Mouse (Mus musculus): Measurements from ENCODE around the gene Apba2. TPM values are rescaled to one million over a fixed set of nuclear protein-coding genes. Genes with fewer than 3 reads are reported as not detected.

The Apba2 gene
- polyA plus RNA-seq, 1 experiment from 2014 or later = 1.4 TPM

DNA sequence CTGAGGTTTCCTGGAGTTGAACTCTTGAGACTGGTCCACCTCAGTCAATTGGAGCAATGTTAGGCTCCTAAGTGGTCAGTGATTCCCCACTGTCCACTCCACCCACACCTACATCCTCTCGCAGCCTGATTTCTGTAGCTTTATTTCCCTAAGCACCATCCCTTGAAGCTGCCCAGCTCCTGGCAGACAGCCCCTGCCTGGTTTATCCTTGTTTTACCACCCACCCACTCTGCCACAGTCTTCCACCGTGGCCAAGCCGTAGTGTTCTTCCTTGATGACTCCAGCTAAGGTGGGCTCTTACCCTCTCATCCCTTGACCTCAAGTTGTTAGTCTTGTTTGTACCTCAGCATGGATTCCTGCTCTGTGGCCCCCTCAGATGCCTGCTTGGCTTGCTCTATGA is 4.1 kb downstream of the Apba2 start:
- H3K36me3 ChIP-seq = no peaks in the 10 kb centered on the region
- H3K9me3 ChIP-seq (replicated peaks) = no peaks in the 10 kb centered on the region
- H3K27me3 ChIP-seq = peaks cover 42% of the 10 kb centered on the region
- H3K27ac ChIP-seq = no peak overlapping the region
- H3K9ac ChIP-seq = no peak overlapping the region
- H3K4me2 ChIP-seq = no peak overlapping the region
- ATAC-seq (replicated peaks; ENCODE audit: insufficient number of reproducible peaks, insufficient read depth, low FRiP score, low read depth) = no peak
- peaks cover 15% of the 10 kb centered on the region for H3K4me1 ChIP-seq (replicated peaks)
- 79% methylated on average over 3 of the region's 3 CpGs for WGBS
- no peak overlapping the region for H3K4me3 ChIP-seq

DNA sequence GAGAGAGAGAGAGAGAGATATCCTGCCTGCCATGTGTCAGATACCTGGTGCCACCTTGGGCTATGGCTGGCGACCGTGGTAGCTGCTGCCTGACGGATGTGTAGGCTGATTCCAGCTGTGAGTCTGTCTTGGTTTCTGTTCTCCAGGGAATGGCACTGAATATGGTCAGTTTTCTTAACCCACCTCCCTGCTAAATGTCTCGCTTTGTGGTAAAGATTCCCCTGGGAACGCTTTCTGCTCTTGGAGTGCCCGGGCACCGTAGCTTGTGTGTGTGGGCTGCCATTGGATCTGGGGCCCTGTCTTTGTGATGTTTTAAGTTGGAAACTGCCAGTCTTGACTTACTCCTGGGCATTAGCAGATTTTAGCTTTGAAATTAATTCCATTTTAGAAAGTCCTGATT is 7.3 kb downstream of the Apba2 start:
- Histone ChIP-seq H3K9me3 (replicated peaks) (no peaks in the 10 kb centered on the region), H3K27ac (no peak overlapping the region), H3K4me1 (replicated peaks) (no peaks in the 10 kb centered on the region), H3K9ac (no peak overlapping the region), H3K27me3 (peaks cover 10% of the 10 kb centered on the region), H3K4me3 (no peak overlapping the region), H3K4me2 (no peak overlapping the region), H3K36me3 (no peaks in the 10 kb centered on the region)
- no peak for ATAC-seq (replicated peaks; ENCODE audit: insufficient number of reproducible peaks, insufficient read depth, low FRiP score, low read depth)
- 80% methylated on average over 7 of the region's 7 CpGs for WGBS

DNA sequence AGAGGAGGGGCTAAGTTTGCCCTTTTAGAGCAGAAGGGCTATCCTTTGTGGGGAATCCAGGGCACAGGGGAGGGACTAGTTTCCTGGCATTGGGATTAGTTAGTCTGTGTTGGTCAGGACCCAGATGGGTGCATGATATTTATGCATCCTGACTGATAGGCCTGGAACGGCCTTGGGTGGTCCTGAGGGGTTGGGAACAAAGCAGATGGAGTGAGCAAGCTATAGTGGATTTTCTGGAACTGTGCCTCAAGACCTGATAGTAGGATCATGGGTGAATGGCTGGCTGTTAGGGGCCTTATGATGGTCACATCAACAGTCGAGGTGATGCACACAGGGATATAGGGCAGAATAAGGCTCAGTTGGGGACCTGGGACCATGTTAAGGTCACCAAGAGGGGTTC is 8.4 kb downstream of the Apba2 start:
- H3K9ac ChIP-seq = no peak overlapping the region
- ATAC-seq (replicated peaks; ENCODE audit: insufficient number of reproducible peaks, insufficient read depth, low FRiP score, low read depth) = no peak
- H3K4me1 ChIP-seq (replicated peaks) = no peaks in the 10 kb centered on the region
- H3K4me3 ChIP-seq = no peak overlapping the region
- WGBS = 61% methylated on average over 2 of the region's 2 CpGs
- H3K27me3 ChIP-seq = peaks cover 2% of the 10 kb centered on the region; the same call in 1 of the 2 replicates
- no peak overlapping the region for H3K27ac ChIP-seq
- H3K4me2 ChIP-seq = no peak overlapping the region
- no peaks in the 10 kb centered on the region for H3K9me3 ChIP-seq (replicated peaks)
- no peaks in the 10 kb centered on the region for H3K36me3 ChIP-seq

- 71% methylated on average over 8 of the region's 8 CpGs for WGBS
- no peak overlapping the region for H3K4me2 ChIP-seq
- H3K27me3 ChIP-seq = no peaks in the 10 kb centered on the region
- H3K4me3 ChIP-seq = no peak overlapping the region
- no peak overlapping the region for H3K9ac ChIP-seq
- no peaks in the 10 kb centered on the region for H3K36me3 ChIP-seq
- no peaks in the 10 kb centered on the region for H3K9me3 ChIP-seq (replicated peaks)
- ATAC-seq (replicated peaks; ENCODE audit: insufficient number of reproducible peaks, insufficient read depth, low FRiP score, low read depth) = no peak
- no peak overlapping the region for H3K27ac ChIP-seq
- H3K4me1 ChIP-seq (replicated peaks) = no peaks in the 10 kb centered on the region
Measured at GRCm38 (mm10) chr7:64510526-64511210, 9.2 kb downstream of the Apba2 start.

GRCm38 (mm10) chr7:64513621-64514020 is 12.1 kb downstream of the Apba2 start:
- no peaks in the 10 kb centered on the region for H3K4me1 ChIP-seq (replicated peaks)
- no peaks in the 10 kb centered on the region for H3K27me3 ChIP-seq
- H3K36me3 ChIP-seq = no peaks in the 10 kb centered on the region
- 90% methylated on average over 3 of the region's 3 CpGs for WGBS
- H3K9ac ChIP-seq = no peak overlapping the region
- no peak for ATAC-seq (replicated peaks; ENCODE audit: insufficient number of reproducible peaks, insufficient read depth, low FRiP score, low read depth)
- H3K9me3 ChIP-seq (replicated peaks) = no peaks in the 10 kb centered on the region
- H3K4me2 ChIP-seq = no peak overlapping the region
- H3K27ac ChIP-seq = no peak overlapping the region
- no peak overlapping the region for H3K4me3 ChIP-seq

DNA sequence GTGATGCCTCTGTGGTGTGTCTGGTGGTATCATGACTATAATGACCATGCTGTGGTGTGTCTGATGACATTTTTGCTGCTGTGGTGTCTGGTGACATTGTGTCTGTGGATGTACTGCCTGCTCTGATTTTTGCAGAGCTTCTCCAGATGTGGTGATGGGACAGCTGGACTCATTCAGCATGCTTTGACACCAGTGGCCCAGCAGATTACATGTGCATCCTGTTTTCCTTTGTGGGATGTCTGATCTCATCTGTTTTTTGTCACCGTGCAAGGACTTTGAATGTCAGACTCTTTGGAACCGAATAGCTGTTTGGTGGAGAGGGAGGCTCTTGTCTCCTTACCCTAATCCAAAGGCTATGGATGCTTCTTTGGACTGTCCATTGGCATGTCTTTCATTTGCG is 13.8 kb downstream of the Apba2 start:
- 67% methylated on average over 3 of the region's 3 CpGs for WGBS
- H3K9me3 ChIP-seq (replicated peaks) = no peaks in the 10 kb centered on the region
- no peaks in the 10 kb centered on the region for H3K4me1 ChIP-seq (replicated peaks)

DNA sequence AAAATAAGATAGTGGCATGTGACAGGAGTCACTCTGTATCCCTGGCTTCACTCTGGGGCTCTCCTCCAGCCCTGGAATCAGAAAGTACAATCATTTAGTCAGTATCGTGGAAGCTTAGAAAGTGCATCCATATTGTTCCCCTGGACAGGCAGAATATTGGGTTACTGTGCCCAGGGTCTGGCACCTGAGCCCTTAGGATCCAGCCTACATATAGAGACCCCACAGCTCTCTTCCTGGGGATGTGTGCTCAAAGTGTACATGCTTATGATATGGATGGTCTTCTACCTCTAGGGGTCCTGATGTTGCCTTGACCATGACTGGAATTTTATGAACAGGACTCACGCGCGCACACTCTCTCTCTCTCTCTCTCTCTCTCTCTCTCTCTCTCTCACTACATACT is 14.4 kb downstream of the Apba2 start:
- Histone ChIP-seq H3K27me3 (no peaks in the 10 kb centered on the region), H3K27ac (no peak overlapping the region), H3K4me3 (no peak overlapping the region), H3K36me3 (no peaks in the 10 kb centered on the region), H3K9me3 (replicated peaks) (no peaks in the 10 kb centered on the region), H3K4me2 (no peak overlapping the region), H3K4me1 (replicated peaks) (no peaks in the 10 kb centered on the region), H3K9ac (no peak overlapping the region)
- no peak for ATAC-seq (replicated peaks; ENCODE audit: insufficient number of reproducible peaks, insufficient read depth, low FRiP score, low read depth)
- WGBS = 93% methylated on average over 4 of the region's 4 CpGs

More for the DNA sequence above, 13.8 kb downstream of the Apba2 start:
- H3K9ac ChIP-seq = no peak overlapping the region
- no peaks in the 10 kb centered on the region for H3K27me3 ChIP-seq
- no peak overlapping the region for H3K4me3 ChIP-seq
- ATAC-seq (replicated peaks; ENCODE audit: insufficient number of reproducible peaks, insufficient read depth, low FRiP score, low read depth) = no peak
- H3K4me2 ChIP-seq = no peak overlapping the region
- H3K36me3 ChIP-seq = no peaks in the 10 kb centered on the region
- no peak overlapping the region for H3K27ac ChIP-seq

- Histone ChIP-seq H3K36me3 (no peaks in the 10 kb centered on the region), H3K27me3 (no peaks in the 10 kb centered on the region), H3K9ac (no peak overlapping the region), H3K4me2 (no peak overlapping the region), H3K9me3 (replicated peaks) (no peaks in the 10 kb centered on the region), H3K4me3 (no peak overlapping the region), H3K4me1 (replicated peaks) (no peaks in the 10 kb centered on the region), H3K27ac (no peak overlapping the region)
- 74% methylated on average over 4 of the region's 4 CpGs for WGBS
- ATAC-seq (replicated peaks; ENCODE audit: insufficient number of reproducible peaks, insufficient read depth, low FRiP score, low read depth) = no peak
Measured at GRCm38 (mm10) chr7:64519091-64519490, 17.6 kb downstream of the Apba2 start.

GRCm38 (mm10) chr7:64519521-64519920 is 18.0 kb downstream of the Apba2 start:
- Histone ChIP-seq H3K27me3 (no peaks in the 10 kb centered on the region), H3K36me3 (no peaks in the 10 kb centered on the region), H3K4me1 (replicated peaks) (no peaks in the 10 kb centered on the region), H3K4me3 (no peak overlapping the region), H3K9me3 (replicated peaks) (no peaks in the 10 kb centered on the region), H3K27ac (no peak overlapping the region), H3K4me2 (no peak overlapping the region), H3K9ac (no peak overlapping the region)
- ATAC-seq (replicated peaks; ENCODE audit: insufficient number of reproducible peaks, insufficient read depth, low FRiP score, low read depth) = no peak
- 58% methylated on average over 5 of the region's 5 CpGs for WGBS

DNA sequence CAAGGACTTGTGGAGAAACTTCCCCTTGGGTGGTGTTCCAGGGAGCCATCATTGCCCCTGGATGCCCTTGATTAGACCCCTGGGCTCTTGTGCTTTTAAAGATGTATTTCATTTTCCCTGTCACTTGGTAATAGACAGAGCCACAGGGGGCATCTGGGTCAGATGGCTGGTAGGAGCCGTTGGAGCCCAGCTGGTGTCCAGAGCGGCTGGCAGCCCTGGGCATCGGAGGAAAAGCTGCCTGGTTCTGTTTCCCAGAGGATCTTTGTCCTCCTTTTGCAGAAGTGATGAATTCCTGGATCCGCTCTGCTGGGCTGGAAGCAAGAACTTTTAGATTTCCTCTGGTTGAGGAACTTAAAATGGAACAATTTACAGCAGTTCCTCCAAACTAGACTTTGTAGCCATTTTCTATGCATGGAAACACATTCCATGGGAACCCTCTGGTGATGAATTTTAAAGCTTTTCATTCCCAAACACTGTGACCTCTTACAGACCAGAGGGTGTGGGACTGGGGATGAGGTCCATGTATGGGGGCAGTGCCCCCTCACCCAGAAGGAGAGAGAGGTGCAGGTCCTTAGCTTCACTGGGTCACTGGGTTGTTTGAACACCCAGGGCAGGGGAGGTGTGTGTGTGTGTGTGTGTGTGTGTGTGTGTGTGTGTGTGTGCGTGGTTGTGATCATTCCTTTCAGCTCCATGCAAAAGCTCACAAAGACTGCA is 20.3 kb downstream of the Apba2 start:
- no peak overlapping the region for H3K4me2 ChIP-seq
- no peak for ATAC-seq (replicated peaks; ENCODE audit: insufficient number of reproducible peaks, insufficient read depth, low FRiP score, low read depth)
- H3K9me3 ChIP-seq (replicated peaks) = no peaks in the 10 kb centered on the region
- no peak overlapping the region for H3K9ac ChIP-seq
- H3K27ac ChIP-seq = no peak overlapping the region
- no peaks in the 10 kb centered on the region for H3K4me1 ChIP-seq (replicated peaks)
- WGBS = 71% methylated on average over 5 of the region's 5 CpGs
- H3K36me3 ChIP-seq = no peaks in the 10 kb centered on the region
- H3K27me3 ChIP-seq = no peaks in the 10 kb centered on the region
- no peak overlapping the region for H3K4me3 ChIP-seq

DNA sequence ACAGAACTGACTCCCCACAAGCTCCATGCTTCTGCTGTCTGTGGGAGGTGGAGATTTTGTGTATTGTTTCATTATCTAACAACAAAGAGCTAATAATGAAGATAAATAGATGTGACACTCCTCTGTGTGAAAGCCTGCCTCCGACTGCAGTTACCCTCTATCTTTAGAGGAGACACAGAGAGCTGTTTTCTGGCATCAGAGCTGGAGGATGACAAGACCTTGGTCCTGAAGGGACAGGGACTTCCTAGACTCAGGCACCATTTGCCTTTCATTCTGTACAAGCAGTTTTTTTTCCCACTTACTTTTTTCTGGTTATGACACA is 20.9 kb downstream of the Apba2 start:
- ATAC-seq (replicated peaks; ENCODE audit: insufficient number of reproducible peaks, insufficient read depth, low FRiP score, low read depth) = no peak
- H3K36me3 ChIP-seq = no peaks in the 10 kb centered on the region
- no peak overlapping the region for H3K9ac ChIP-seq
- no peaks in the 10 kb centered on the region for H3K4me1 ChIP-seq (replicated peaks)
- H3K27ac ChIP-seq = no peak overlapping the region
- no peaks in the 10 kb centered on the region for H3K27me3 ChIP-seq
- no peak overlapping the region for H3K4me3 ChIP-seq
- H3K4me2 ChIP-seq = no peak overlapping the region
- WGBS = 32% methylated on average over 1 of the region's 1 CpGs
- H3K9me3 ChIP-seq (replicated peaks) = no peaks in the 10 kb centered on the region

DNA sequence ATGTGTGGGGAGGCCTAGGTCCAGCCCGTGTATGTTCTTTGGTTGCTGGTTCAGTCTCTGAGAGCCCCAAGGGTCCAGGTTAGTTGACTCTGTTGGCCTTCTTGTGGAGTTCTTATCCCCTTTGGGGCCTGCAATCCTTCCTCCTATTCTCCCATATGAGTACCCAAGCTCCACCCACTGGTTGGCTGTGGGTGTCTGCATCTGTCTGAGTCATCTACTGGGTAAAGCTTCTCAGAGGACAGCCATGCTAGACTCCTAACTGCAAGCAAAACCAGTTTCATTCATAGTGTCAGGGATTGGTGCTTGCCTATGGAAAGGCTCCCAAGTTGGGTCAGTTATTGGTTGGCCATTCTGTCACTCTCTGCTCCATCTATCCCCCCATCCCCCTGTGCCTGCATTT is 29.8 kb downstream of the Apba2 start:
- no peak for ATAC-seq (replicated peaks; ENCODE audit: insufficient number of reproducible peaks, insufficient read depth, low FRiP score, low read depth)
- Histone ChIP-seq H3K27me3 (no peaks in the 10 kb centered on the region), H3K4me3 (no peak overlapping the region), H3K27ac (no peak overlapping the region), H3K4me1 (replicated peaks) (no peaks in the 10 kb centered on the region), H3K4me2 (no peak overlapping the region), H3K9me3 (replicated peaks) (no peaks in the 10 kb centered on the region), H3K9ac (no peak overlapping the region), H3K36me3 (no peaks in the 10 kb centered on the region)
- whole genome bisulfite sequencing = 83% methylated on average over 1 of the region's 1 CpGs

Data from heart, embryonic 15.5 days (tissue).